Mouse (Mus musculus): ENCODE data around the gene Serpina3k.
"Not testable (repeated sequence)": the region's sequence is repeated elsewhere in the genome, so short reads cannot be mapped to it uniquely, and the experiment has no call there.

GRCm38 (mm10) chr12:104391057-104391456 is 52.8 kb downstream of the Serpina3k start:
- not testable (repeated sequence) for TF ChIP-seq CTCF (IDR thresholded peaks at IDR 0.05; ENCODE audit: borderline replicate concordance, extremely low read depth, insufficient read depth, insufficient read length); POLR2A (IDR thresholded peaks at IDR 0.05; ENCODE audit: borderline replicate concordance, extremely low read depth, insufficient read depth, insufficient read length, poor library complexity, severe bottlenecking)
